Mouse (Mus musculus) CH12.LX (cell line): ENCODE results near the gene Nktr. TPM values are rescaled to one million over a fixed set of nuclear protein-coding genes. Genes with fewer than 3 reads are reported as not detected.

ENCODE experiments used
- DNase-seq: peaks from one replicate; pipeline ENCODE4 v3.0.0-alpha.2; 2013; ENCODE audit errors: extremely low read depth
- H3K27ac ChIP-seq: 2 replicates; pipeline ENCODE4 v1.5.1; 2012; ENCODE audit warnings: low read depth, mild to moderate bottlenecking, control low read depth, moderate library complexity; ENCODE audit not compliant: insufficient read depth
- H3K27me3 ChIP-seq: replicated peaks from 2 replicates; pipeline ENCODE3; 2012; ENCODE audit warnings: inconsistent platforms
- H3K36me3 ChIP-seq, 2 experiments: replicated peaks in 1 of 2; 2 replicates each; pipeline versions ENCODE3 to v1.6.1; 2012; ENCODE audit warnings: inconsistent platforms in 1 of 2, low read length in 1 of 2, mild to moderate bottlenecking in 1 of 2, mixed read lengths in 1 of 2, moderate library complexity in 1 of 2; ENCODE audit not compliant: control insufficient read depth in 1 of 2, insufficient read depth in 1 of 2
- H3K4me1 ChIP-seq, 2 experiments: 2 replicates each; pipeline ENCODE4 v1.6.1; 2012; ENCODE audit warnings: inconsistent platforms in 1 of 2, moderate library complexity in 1 of 2; ENCODE audit not compliant: insufficient read depth in 2 of 2, control insufficient read depth in 1 of 2
- H3K4me2 ChIP-seq: 2 replicates; pipeline ENCODE4 v1.6.1; 2012; ENCODE audit warnings: low read depth, mild to moderate bottlenecking, control low read depth; ENCODE audit not compliant: poor library complexity, insufficient read depth, severe bottlenecking
- H3K4me3 ChIP-seq, 3 experiments: fragments of 150-350 bp in 1 of 3; sonication (generic) in 1 of 3; replicated peaks in 1 of 3; 2 replicates each; pipeline versions ENCODE3 to v1.5.1; 2011 to 2012; ENCODE audit warnings: low read depth in 2 of 3, low read length in 2 of 3, mild to moderate bottlenecking in 2 of 3, moderate library complexity in 2 of 3, control low read depth in 1 of 3, improper control_type of control experiment in 1 of 3, inconsistent platforms in 1 of 3, mixed read lengths in 1 of 3; ENCODE audit not compliant: poor library complexity in 1 of 3
- H3K79me2 ChIP-seq: replicated peaks from 2 replicates; pipeline ENCODE4 v1.6.1; 2012; ENCODE audit warnings: mild to moderate bottlenecking, moderate library complexity; ENCODE audit not compliant: control insufficient read depth, poor library complexity, insufficient read depth, severe bottlenecking; ENCODE audit errors: extremely low read depth
- H3K9ac ChIP-seq: 2 replicates; pipeline ENCODE4 v1.6.1; 2012; ENCODE audit warnings: low read depth, mild to moderate bottlenecking, control low read depth, moderate library complexity; ENCODE audit not compliant: insufficient read depth
- H3K9me3 ChIP-seq: replicated peaks from 2 replicates; pipeline ENCODE3; 2012; ENCODE audit warnings: low read length, inconsistent platforms, mixed read lengths
- BHLHE40 ChIP-seq: IDR thresholded peaks from 2 replicates; pipeline ENCODE4 v1.6.1; 2011; ENCODE audit warnings: mild to moderate bottlenecking, low read depth, low read length, improper control_type of control experiment
- CHD1 ChIP-seq: IDR thresholded peaks from 2 replicates; pipeline ENCODE4 v1.6.1; 2012; ENCODE audit warnings: low read depth, low read length, improper control_type of control experiment, inconsistent platforms
- CHD2 ChIP-seq: IDR thresholded peaks from 2 replicates; pipeline ENCODE4 v1.6.1; 2011; ENCODE audit warnings: low read length, improper control_type of control experiment
- ELF1 ChIP-seq: IDR thresholded peaks from 2 replicates; pipeline ENCODE4 v1.6.1; 2014; ENCODE audit warnings: low read depth, mild to moderate bottlenecking, inconsistent platforms, low read length, improper control_type of control experiment
- ETS1 ChIP-seq: conservative IDR thresholded peaks from 2 replicates; pipeline ENCODE4 v1.6.1; 2012; ENCODE audit warnings: low read depth, mild to moderate bottlenecking, inconsistent platforms, low read length, improper control_type of control experiment, moderate library complexity
- HCFC1 ChIP-seq: IDR thresholded peaks from 2 replicates; pipeline ENCODE4 v1.6.1; 2012; ENCODE audit warnings: low read depth, mild to moderate bottlenecking, inconsistent platforms, low read length, improper control_type of control experiment
- IRF4 ChIP-seq: IDR thresholded peaks from 2 replicates; pipeline ENCODE4 v1.6.1; 2014; ENCODE audit warnings: low read depth, mild to moderate bottlenecking, inconsistent platforms, low read length, improper control_type of control experiment
- JUN ChIP-seq: IDR thresholded peaks from 2 replicates; pipeline ENCODE4 v1.6.1; 2011; ENCODE audit warnings: low read depth, mild to moderate bottlenecking, low read length, improper control_type of control experiment, moderate library complexity; ENCODE audit not compliant: insufficient read depth
- JUND ChIP-seq: conservative IDR thresholded peaks from 2 replicates; pipeline ENCODE4 v1.6.1; 2011; ENCODE audit warnings: low read depth, low read length, improper control_type of control experiment
- KAT2A ChIP-seq: IDR thresholded peaks from 2 replicates; pipeline ENCODE4 v1.6.1; 2012; ENCODE audit warnings: low read length, improper control_type of control experiment, inconsistent platforms; ENCODE audit not compliant: insufficient replicate concordance
- MAFK ChIP-seq: IDR thresholded peaks from 2 replicates; pipeline ENCODE4 v1.6.1; 2011; ENCODE audit warnings: low read length, improper control_type of control experiment; ENCODE audit not compliant: insufficient replicate concordance
- MAX ChIP-seq: IDR thresholded peaks from 2 replicates; pipeline ENCODE4 v1.6.1; 2011; ENCODE audit warnings: low read length, improper control_type of control experiment
- MAZ ChIP-seq: IDR thresholded peaks from 2 replicates; pipeline ENCODE4 v1.6.1; 2012; ENCODE audit warnings: low read depth, mild to moderate bottlenecking, inconsistent platforms, low read length, improper control_type of control experiment, moderate library complexity
- MEF2A ChIP-seq: IDR thresholded peaks from 2 replicates; pipeline ENCODE4 v1.6.1; 2014; ENCODE audit warnings: low read depth, mild to moderate bottlenecking, inconsistent platforms, low read length, improper control_type of control experiment, borderline replicate concordance
- NELFE ChIP-seq: IDR thresholded peaks from 2 replicates; pipeline ENCODE4 v1.6.1; 2011; ENCODE audit warnings: low read depth, low read length, improper control_type of control experiment
- NRF1 ChIP-seq: IDR thresholded peaks from 2 replicates; pipeline ENCODE4 v1.6.1; 2014; ENCODE audit warnings: low read depth, mild to moderate bottlenecking, inconsistent platforms, low read length, improper control_type of control experiment, moderate library complexity
- POLR2A ChIP-seq: IDR thresholded peaks from 2 replicates; pipeline ENCODE4 v1.6.1; 2011; ENCODE audit warnings: low read depth, mild to moderate bottlenecking, improper control_type of control experiment, low read length
- POLR2AphosphoS2 ChIP-seq: IDR thresholded peaks from 2 replicates; pipeline ENCODE4 v1.6.1; 2011; ENCODE audit warnings: low read depth, low read length, improper control_type of control experiment
- RAD21 ChIP-seq: IDR thresholded peaks from 2 replicates; pipeline ENCODE4 v1.6.1; 2011; ENCODE audit warnings: low read depth, mild to moderate bottlenecking, low read length, improper control_type of control experiment, moderate library complexity
- RCOR1 ChIP-seq: conservative IDR thresholded peaks from 2 replicates; pipeline ENCODE4 v1.6.1; 2012; ENCODE audit warnings: low read depth, mild to moderate bottlenecking, inconsistent platforms, low read length, improper control_type of control experiment
- SIN3A ChIP-seq: IDR thresholded peaks from 2 replicates; pipeline ENCODE4 v1.6.1; 2012; ENCODE audit warnings: low read length, improper control_type of control experiment, inconsistent platforms
- SMC3 ChIP-seq: IDR thresholded peaks from 2 replicates; pipeline ENCODE4 v1.6.1; 2011; ENCODE audit warnings: low read depth, low read length, improper control_type of control experiment
- TCF12 ChIP-seq: IDR thresholded peaks from 2 replicates; pipeline ENCODE4 v1.6.1; 2014; ENCODE audit warnings: low read depth, mild to moderate bottlenecking, inconsistent platforms, low read length, improper control_type of control experiment
- UBTF ChIP-seq: IDR thresholded peaks from 2 replicates; pipeline ENCODE4 v1.6.1; 2012; ENCODE audit warnings: low read depth, mild to moderate bottlenecking, inconsistent platforms, low read length, improper control_type of control experiment, moderate library complexity
- USF1 ChIP-seq: IDR thresholded peaks from 2 replicates; pipeline ENCODE4 v1.6.1; 2014; ENCODE audit warnings: low read depth, mild to moderate bottlenecking, inconsistent platforms, low read length, improper control_type of control experiment
- ZC3H11A ChIP-seq: IDR thresholded peaks from 2 replicates; pipeline ENCODE4 v1.6.1; 2012; ENCODE audit warnings: low read depth, mild to moderate bottlenecking, inconsistent platforms, low read length, improper control_type of control experiment
- dilution Hi-C: fragments of 300-500 bp; cut with MboI; formaldehyde crosslinking; loops from 2 replicates; pipeline ENCODE4 v1.14.3; 2020; ENCODE audit warnings: low sequenced_read_pairs; ENCODE audit not compliant: extremely low pct_unique_long_range_greater_than_20kb, extremely low pct_ligation_motif_present
- in situ Hi-C: fragments of 300-500 bp; cut with MboI; formaldehyde crosslinking; loops from 3 replicates; pipeline ENCODE4 v1.14.3; 2019; ENCODE audit warnings: low sequenced_read_pairs, low pct_ligation_motif_present, low pct_unique_long_range_greater_than_20kb, mixed read lengths
- polyA plus RNA-seq: library from polyadenylated mRNA; unstranded; fragments of >175 nt; gene quantifications from 2 replicates; pipeline ENCODE4 v1.2.1, GENCODE M21; 2012; ENCODE audit warnings: low read depth; ENCODE audit not compliant: insufficient read length
- total RNA-seq, 2 experiments: library from RNA; depleted of rRNA; stranded (reverse); fragments of 300-350 nt in 1 of 2; fragments of >200 nt in 1 of 2; gene quantifications; 2 replicates each; pipeline ENCODE4 v1.2.3; 2012 to 2014

Nktr gene
- total and polyA plus RNA-seq, 3 experiments, result 31.0 to 65.0 (median 32.2) TPM

- TF ChIP-seq POLR2A (0 out of 2 replicates have a peak, but pooled peaks have one; percentile 27), MAZ (no peak)
These were observed 670 bp downstream of the Nktr start (continued) for GRCm38 (mm10) chr9:121719347-121720331.

- Histone ChIP-seq H3K9me3 (no peaks in the 10 kb centered on the region), H3K9ac (peak overlapping the region; percentile 82), H3K27me3 (no peaks in the 10 kb centered on the region), H3K36me3 (peaks cover 30 to 56% of the 10 kb centered on the region in 2 experiments), H3K4me1 (peaks cover 15 to 53% of the 10 kb centered on the region in 2 experiments), H3K79me2 (peaks cover 25% of the 10 kb centered on the region), H3K4me2 (peak overlapping the region; percentile 85), H3K27ac (peak overlapping the region; percentile 69), H3K4me3 (no peak overlapping the region)
- peak; percentile 28 for DNase-seq
- TF ChIP-seq IRF4 (peak; percentile 60), JUN (peak; percentile 46), POLR2A (0 out of 2 replicates have a peak, but pooled peaks have one; percentile 3), CHD1 (no peak; the same call in 1 of the 2 replicates)
- in situ Hi-C loops (no loop called here), dilution Hi-C loops (no loop called here)
These were observed 21.5 kb downstream of the Nktr start for GRCm38 (mm10) chr9:121740490-121740889.

- H3K36me3 ChIP-seq, result peaks cover 31 to 57% of the 10 kb centered on the region in 2 experiments
- peak overlapping the region; percentile 78; the same call in 1 of the 2 replicates for H3K4me2 ChIP-seq
- H3K9me3 ChIP-seq, result no peaks in the 10 kb centered on the region
- H3K9ac ChIP-seq, result 0 out of 2 replicates have a peak overlapping the region, but pooled peaks have one; percentile 19
- H3K79me2 ChIP-seq, result peaks cover 22% of the 10 kb centered on the region
- peaks cover 15 to 53% of the 10 kb centered on the region in 2 experiments for H3K4me1 ChIP-seq
- dilution Hi-C loops (no loop called here), in situ Hi-C loops (no loop called here)
- no peak overlapping the region for H3K4me3 ChIP-seq
- DNase-seq, result peak; percentile 91
- peak overlapping the region; percentile 73 for H3K27ac ChIP-seq
- no peaks in the 10 kb centered on the region for H3K27me3 ChIP-seq
- TF ChIP-seq SIN3A, result peak; percentile 98
- peak; percentile 41; the same call in 1 of the 2 replicates for TF ChIP-seq HCFC1
- TF ChIP-seq USF1, result no peak
- peak; percentile 98 for TF ChIP-seq RCOR1
- TF ChIP-seq NELFE, result peak; percentile 10; the same call in 1 of the 2 replicates
- TF ChIP-seq TCF12, result peak; percentile 96
- peak; percentile 78 for TF ChIP-seq MAFK
- TF ChIP-seq IRF4, result peak; percentile 100
- peak; percentile 66; the same call in 1 of the 2 replicates for TF ChIP-seq MAZ
- TF ChIP-seq KAT2A, result 0 out of 2 replicates have a peak, but pooled peaks have one; percentile 31
- TF ChIP-seq JUN, result peak; percentile 99
- no peak; the same call in 1 of the 2 replicates for TF ChIP-seq RAD21
- TF ChIP-seq CHD2, result peak; percentile 91
- TF ChIP-seq MAX, result no peak
- TF ChIP-seq NRF1, result no peak
- no peak for TF ChIP-seq ZC3H11A
- TF ChIP-seq ELF1, result peak; percentile 66
- TF ChIP-seq MEF2A, result peak; percentile 95
- no peak for TF ChIP-seq UBTF
- TF ChIP-seq BHLHE40, result peak; percentile 83
- no peak for TF ChIP-seq POLR2A
- peak; percentile 100 for TF ChIP-seq JUND
- peak; percentile 59; the same call in 1 of the 2 replicates for TF ChIP-seq POLR2AphosphoS2
- TF ChIP-seq SMC3, result peak; percentile 11; the same call in 1 of the 2 replicates
- peak; percentile 96 for TF ChIP-seq ETS1
These were observed 22.2 kb downstream of the Nktr start for GRCm38 (mm10) chr9:121741168-121741567.
